Mouse (Mus musculus): ENCODE measurements around the gene 3830406C13Rik. TPM values are rescaled to one million over a fixed set of nuclear protein-coding genes. Genes with fewer than 3 reads are reported as not detected.

The 3830406C13Rik gene
- 33.9 and 37.9 TPM in 2 replicates for polyA plus RNA-seq (2021; fragmentation: Nextera tagmentation)
- long read RNA-seq, experiment 1, transcript 3830406C13Rik-214 (4 exons, 431 nt) = minor isoform, 21 of 208 reads
- long read RNA-seq, experiment 1, transcript 3830406C13Rik-201 (6 exons, 2,477 nt) = minor isoform, 8 of 208 reads
- long read RNA-seq, experiment 1, transcript 3830406C13Rik-202 (5 exons, 2,452 nt) = major isoform, 91 of 208 reads
- long read RNA-seq, experiment 1, transcript 3830406C13Rik-206 (5 exons, 2,292 nt) = minor isoform, 28 of 208 reads
- long read RNA-seq, experiment 1, partial matches to known transcripts = 8 of 208 reads
- long read RNA-seq, experiment 1, other reads (novel, unspliced or antisense) = 36 of 208 reads
- long read RNA-seq, experiment 2, transcript 3830406C13Rik-202 (5 exons, 2,452 nt) = major isoform, 16 of 50 reads
- long read RNA-seq, experiment 2, transcript 3830406C13Rik-206 (5 exons, 2,292 nt) = minor isoform, 7 of 50 reads
- long read RNA-seq, experiment 2, transcript 3830406C13Rik-214 (4 exons, 431 nt) = minor isoform, 5 of 50 reads
- long read RNA-seq, experiment 2, partial matches to known transcripts = 6 of 50 reads
- long read RNA-seq, experiment 2, other reads (novel, unspliced or antisense) = 9 of 50 reads

DNA sequence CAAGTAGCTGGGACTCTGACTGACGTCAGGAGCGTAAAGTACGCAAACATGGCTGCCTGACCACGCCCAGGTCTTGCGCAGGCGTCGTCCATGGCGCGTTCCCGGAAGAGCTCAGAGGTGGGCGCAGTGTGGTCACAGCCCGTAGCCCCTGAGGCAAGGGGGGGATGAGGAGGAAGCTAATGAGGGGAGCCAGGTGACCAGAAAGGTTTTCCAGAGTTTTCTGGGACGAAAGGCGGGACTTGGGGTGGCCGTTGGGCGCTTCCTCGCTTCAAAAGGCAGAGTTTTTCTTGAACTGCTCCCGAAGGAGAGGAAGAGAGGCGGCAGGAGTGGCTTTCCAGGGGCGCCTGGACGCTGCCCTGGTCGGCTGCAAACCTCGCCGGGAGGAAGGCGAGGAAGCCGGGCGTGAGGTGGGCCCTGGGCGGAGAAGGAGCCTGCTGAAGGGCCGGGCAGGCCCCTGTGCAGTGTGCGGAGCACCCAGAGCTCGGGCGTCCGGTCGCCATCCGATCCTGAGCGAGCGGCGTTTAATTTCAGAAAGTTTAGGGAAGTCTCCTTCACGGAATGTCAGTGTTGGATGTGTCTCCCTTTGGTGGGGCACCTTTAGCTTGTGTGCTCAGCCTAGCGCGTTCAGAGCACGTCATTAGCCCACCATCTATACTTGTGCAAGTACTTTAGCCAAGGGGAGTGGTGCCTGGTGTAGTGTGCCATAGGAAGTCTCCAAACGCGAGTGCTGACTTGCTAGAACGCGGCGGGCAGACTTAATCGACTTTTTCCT is at the start of gene 3830406C13Rik:
TSS of gene 3830406C13Rik (plus strand) at position 33 of the 772 bp plus-strand sequence.

GRCm38 (mm10) chr14:12283641-12284040 is 332 bp upstream of the 3830406C13Rik start, which contains the start of gene Gm49355:
Gm49355 (plus strand) TSS chr14:12283976.

DNA sequence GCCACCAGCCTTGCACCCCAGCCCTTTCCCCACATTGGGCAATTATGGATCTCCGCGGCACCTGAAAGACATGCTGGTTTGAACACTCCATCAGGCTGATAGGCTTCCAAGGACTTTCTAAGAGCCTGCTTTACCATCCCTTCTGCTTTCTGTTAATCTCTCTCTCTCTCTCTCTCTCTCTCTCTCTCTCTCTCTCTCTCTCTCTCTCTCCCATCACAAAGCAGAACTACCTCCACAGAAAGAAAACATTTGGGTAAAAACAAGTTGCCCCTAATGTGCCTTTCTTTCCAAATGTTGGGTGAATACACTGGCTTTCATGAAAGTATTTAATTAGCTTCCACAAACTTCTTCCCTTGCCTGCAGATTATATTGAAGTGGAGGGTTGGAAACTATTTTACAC is 64.1 kb downstream of the 3830406C13Rik start, which contains the start of gene Fezf2:
TSS of gene Fezf2 (minus strand) at position 101 of the 400 bp plus-strand sequence.

Other genes starting within 250 kb of the 3830406C13Rik start
- 0.24 and 0.33 TPM in 2 replicates for gene Gm49355, start 197 bp upstream of the 3830406C13Rik start, polyA plus RNA-seq (2021; fragmentation: Nextera tagmentation)
- gene Fezf2, start 64.0 kb downstream of the 3830406C13Rik start, polyA plus RNA-seq (2021; fragmentation: Nextera tagmentation) = 13.8 and 22.4 TPM in 2 replicates

All from left cerebral cortex, adult 6 months (tissue).